Mouse (Mus musculus): ENCODE data around the gene Fam72a. TPM values are rescaled to one million over a fixed set of nuclear protein-coding genes. Genes with fewer than 3 reads are reported as not detected.

Fam72a gene
- polyA plus RNA-seq, 1 experiment from 2014 or later, result 2.7 TPM

DNA sequence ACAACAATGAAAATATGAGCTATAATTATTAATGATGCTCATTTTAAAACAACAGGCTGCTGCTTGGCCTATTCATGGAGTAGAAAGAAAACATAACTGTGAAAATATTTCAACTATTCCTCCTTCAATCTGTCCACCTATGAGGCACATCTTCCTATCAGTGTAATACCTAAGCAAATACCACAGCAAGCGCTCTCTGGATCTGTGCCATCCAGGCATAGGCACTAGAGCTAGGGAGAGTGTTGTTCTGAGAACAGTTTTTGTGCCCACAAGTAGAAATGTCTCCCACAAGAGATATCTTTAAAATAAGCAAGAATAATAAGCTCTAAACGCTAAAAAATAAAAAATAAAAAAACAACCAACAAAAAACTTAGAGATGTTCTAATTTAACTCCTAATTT lies 14.6 kb upstream of the Fam72a start:
- DNase-seq (peak; percentile 13), ATAC-seq (ENCODE audit: insufficient read depth) (no peak)
- H3K27me3 ChIP-seq (ENCODE audit: insufficient read depth, low read length), result no peaks in the 10 kb centered on the region
- WGBS, result 80% methylated on average over 2 of the region's 2 CpGs
- H3K9me3 ChIP-seq (ENCODE audit: low read depth, low read length), result no peaks in the 10 kb centered on the region
- H3K36me3 ChIP-seq (ENCODE audit: insufficient read depth), result no peaks in the 10 kb centered on the region
- no peak overlapping the region for H3K9ac ChIP-seq
- H3K4me3 ChIP-seq (ENCODE audit: low read depth, low read length), result no peak overlapping the region
- H3K27ac ChIP-seq (ENCODE audit: low read depth), result no peak overlapping the region
- TF ChIP-seq CTCF (IDR thresholded peaks at IDR 0.05; ENCODE audit: low read depth), result no peak
- H3K4me2 ChIP-seq, result no peak overlapping the region
- H3K4me1 ChIP-seq (ENCODE audit: insufficient read depth), result no peaks in the 10 kb centered on the region

DNA sequence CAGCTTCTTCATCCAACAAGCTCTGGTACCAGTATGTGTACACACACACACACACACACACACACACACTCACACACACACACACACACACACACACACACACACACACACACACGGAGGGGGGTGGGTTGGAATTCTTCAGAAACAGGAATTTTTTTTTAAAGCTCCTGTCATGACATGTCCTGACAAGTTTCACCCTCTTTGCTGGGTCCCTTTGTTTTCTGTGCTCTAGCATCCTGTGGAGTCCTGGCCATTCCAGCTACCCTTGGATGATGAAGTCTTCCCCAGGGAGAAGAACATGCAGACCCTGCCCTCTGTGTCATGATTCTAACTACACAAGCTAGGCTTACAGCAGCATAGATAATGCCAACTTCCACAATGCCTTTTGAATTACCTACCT lies 13.5 kb upstream of the Fam72a start:
- no peaks in the 10 kb centered on the region for H3K4me1 ChIP-seq (ENCODE audit: insufficient read depth)
- no peak overlapping the region for H3K9ac ChIP-seq
- no peaks in the 10 kb centered on the region for H3K27me3 ChIP-seq (ENCODE audit: insufficient read depth, low read length)
- H3K9me3 ChIP-seq (ENCODE audit: low read depth, low read length), result no peaks in the 10 kb centered on the region
- no peak overlapping the region for H3K27ac ChIP-seq (ENCODE audit: low read depth)
- H3K4me3 ChIP-seq (ENCODE audit: low read depth, low read length), result no peak overlapping the region
- H3K36me3 ChIP-seq (ENCODE audit: insufficient read depth), result no peaks in the 10 kb centered on the region
- no peak for ATAC-seq (ENCODE audit: insufficient read depth)
- 38% methylated on average over 1 of the region's 1 CpGs for WGBS
- no peak for TF ChIP-seq CTCF (IDR thresholded peaks at IDR 0.05; ENCODE audit: low read depth)
- H3K4me2 ChIP-seq, result no peak overlapping the region
- DNase-seq, result no peak

- Histone ChIP-seq H3K27ac (ENCODE audit: low read depth) (no peak overlapping the region), H3K4me2 (no peak overlapping the region), H3K9me3 (ENCODE audit: low read depth, low read length) (no peaks in the 10 kb centered on the region), H3K36me3 (ENCODE audit: insufficient read depth) (no peaks in the 10 kb centered on the region), H3K27me3 (ENCODE audit: insufficient read depth, low read length) (no peaks in the 10 kb centered on the region), H3K9ac (no peak overlapping the region), H3K4me1 (ENCODE audit: insufficient read depth) (no peaks in the 10 kb centered on the region), H3K4me3 (ENCODE audit: low read depth, low read length) (no peak overlapping the region)
- ATAC-seq (ENCODE audit: insufficient read depth), result no peak
- TF ChIP-seq CTCF (IDR thresholded peaks at IDR 0.05; ENCODE audit: low read depth), result no peak
- WGBS, result 83% methylated on average over 3 of the region's 3 CpGs
- no peak for DNase-seq
These were observed 11.1 kb upstream of the Fam72a start for GRCm38 (mm10) chr1:131516588-131516987.

- Histone ChIP-seq H3K4me3 (ENCODE audit: low read depth, low read length) (peak overlapping the region; percentile 80), H3K27ac (ENCODE audit: low read depth) (no peak overlapping the region), H3K9ac (no peak overlapping the region), H3K4me1 (ENCODE audit: insufficient read depth) (peaks cover 18% of the 10 kb centered on the region), H3K36me3 (ENCODE audit: insufficient read depth) (no peaks in the 10 kb centered on the region), H3K9me3 (ENCODE audit: low read depth, low read length) (no peaks in the 10 kb centered on the region), H3K4me2 (peak overlapping the region; percentile 96), H3K27me3 (ENCODE audit: insufficient read depth, low read length) (no peaks in the 10 kb centered on the region)
- TF ChIP-seq CTCF (IDR thresholded peaks at IDR 0.05; ENCODE audit: low read depth), result no peak
- 52% methylated on average over 3 of the region's 3 CpGs for WGBS
- no peak for DNase-seq
- no peak for ATAC-seq (ENCODE audit: insufficient read depth)
These were observed 3.9 kb upstream of the Fam72a start for GRCm38 (mm10) chr1:131523794-131524193.

GRCm38 (mm10) chr1:131525101-131525585 lies 2.6 kb upstream of the Fam72a start:
- Histone ChIP-seq H3K27me3 (ENCODE audit: insufficient read depth, low read length) (no peaks in the 10 kb centered on the region), H3K9ac (peak overlapping the region; percentile 64), H3K9me3 (ENCODE audit: low read depth, low read length) (no peaks in the 10 kb centered on the region), H3K36me3 (ENCODE audit: insufficient read depth) (no peaks in the 10 kb centered on the region), H3K4me3 (ENCODE audit: low read depth, low read length) (peak overlapping the region; percentile 80), H3K4me2 (peak overlapping the region; percentile 96), H3K27ac (ENCODE audit: low read depth) (peak overlapping the region; percentile 96; the same call in 1 of the 2 replicates), H3K4me1 (ENCODE audit: insufficient read depth) (peaks cover 27% of the 10 kb centered on the region)
- no peak for TF ChIP-seq CTCF (IDR thresholded peaks at IDR 0.05; ENCODE audit: low read depth)
- under 1% methylated on average over 26 of the region's 26 CpGs for WGBS
- peak; percentile 59 for DNase-seq
- no peak for ATAC-seq (ENCODE audit: insufficient read depth)

DNA sequence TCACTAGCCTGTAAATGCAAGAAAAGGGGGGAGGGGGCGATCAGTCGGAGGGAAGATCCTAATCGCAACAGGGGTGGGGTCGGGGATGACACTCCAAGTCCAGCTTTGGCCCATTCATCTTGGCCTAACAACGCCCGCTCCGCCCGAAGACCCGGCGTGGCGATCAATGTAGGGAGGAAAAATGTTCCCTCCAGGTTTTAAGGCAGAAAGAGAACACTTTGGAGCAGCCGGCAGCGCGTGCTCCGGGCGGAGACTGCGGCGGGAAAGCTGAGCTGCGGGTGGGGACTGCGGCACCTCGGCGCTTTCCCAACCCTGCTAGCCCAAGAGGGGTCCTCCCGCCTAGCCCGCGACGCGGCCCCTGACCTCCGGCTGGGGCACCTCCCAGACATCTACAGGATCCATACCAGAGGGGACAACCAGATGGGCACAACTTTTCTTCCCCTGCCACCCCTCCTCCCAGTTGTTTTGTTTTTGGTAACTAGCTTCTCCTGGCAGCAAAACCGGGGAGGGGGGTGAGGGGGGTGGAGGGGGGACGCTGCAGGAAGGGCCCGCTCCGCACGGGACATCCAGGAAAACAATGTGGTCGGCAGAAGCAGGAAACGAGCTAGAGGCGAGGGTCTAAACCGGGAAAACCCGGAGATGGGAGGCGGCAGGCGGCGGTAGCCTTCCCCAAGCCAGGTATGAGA lies 2.0 kb upstream of the Fam72a start:
- H3K4me1 ChIP-seq (ENCODE audit: insufficient read depth), result peaks cover 27% of the 10 kb centered on the region

DNA sequence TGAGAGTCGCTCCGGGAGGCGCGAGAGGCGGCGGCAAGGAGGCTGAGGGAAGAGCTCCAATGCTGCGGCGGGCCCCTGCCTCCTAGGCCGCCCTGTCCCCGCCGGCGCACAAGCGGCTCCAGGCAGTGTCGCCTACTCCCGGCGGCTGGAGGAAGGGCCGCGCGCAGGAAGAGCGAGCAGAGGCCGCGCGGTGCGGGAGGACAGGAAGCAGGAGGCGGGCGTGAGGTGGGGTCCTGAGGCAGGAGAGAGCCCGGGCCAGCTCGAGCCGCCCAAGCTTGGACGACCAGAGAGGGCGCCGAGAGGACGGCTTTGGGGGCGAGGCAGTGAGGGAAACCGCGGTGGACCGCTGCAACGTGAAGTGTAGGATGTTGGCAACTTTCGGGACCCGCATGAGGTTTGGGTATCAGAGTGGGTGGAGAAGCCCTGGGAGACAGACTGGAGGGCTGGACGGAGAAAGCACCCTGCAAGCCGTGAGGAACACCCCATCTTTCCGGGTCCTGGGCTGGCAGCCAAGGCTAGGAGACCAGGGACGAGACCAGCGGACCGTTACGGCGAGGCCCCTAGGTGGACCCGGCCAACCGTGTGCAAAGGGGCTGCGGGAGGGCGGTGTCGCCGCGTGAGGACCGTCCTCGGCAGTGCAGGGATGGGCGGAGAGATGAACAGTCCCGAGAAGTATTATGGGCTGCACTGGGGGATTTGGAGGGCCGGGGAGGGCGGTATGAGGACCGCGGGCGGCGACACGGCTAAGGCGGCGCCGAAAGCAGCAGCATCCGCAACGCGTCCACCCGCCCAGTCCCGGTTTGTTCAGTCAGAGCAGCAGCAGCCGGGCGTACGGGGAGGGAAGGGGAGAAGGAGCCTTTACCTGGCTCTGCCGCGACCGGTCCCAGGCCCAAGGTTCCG lies 1.1 kb upstream of the Fam72a start:
- Histone ChIP-seq H3K4me1 (ENCODE audit: insufficient read depth) (peaks cover 27% of the 10 kb centered on the region), H3K27me3 (ENCODE audit: insufficient read depth, low read length) (no peaks in the 10 kb centered on the region), H3K4me2 (peak overlapping the region; percentile 96), H3K9me3 (ENCODE audit: low read depth, low read length) (no peaks in the 10 kb centered on the region), H3K27ac (ENCODE audit: low read depth) (peak overlapping the region; percentile 96), H3K9ac (peak overlapping the region; percentile 64), H3K36me3 (ENCODE audit: insufficient read depth) (no peaks in the 10 kb centered on the region), H3K4me3 (ENCODE audit: low read depth, low read length) (peak overlapping the region; percentile 80)
- WGBS, result under 1% methylated on average over 80 of the region's 81 CpGs
- peak; percentile 51 for ATAC-seq (ENCODE audit: insufficient read depth)
- DNase-seq, result peak; percentile 77
- TF ChIP-seq CTCF (IDR thresholded peaks at IDR 0.05; ENCODE audit: low read depth), result peak; percentile 24; the same call in 1 of the 2 replicates

More for the DNA sequence above, 2.0 kb upstream of the Fam72a start:
- H3K9ac ChIP-seq, result peak overlapping the region; percentile 64
- H3K27ac ChIP-seq (ENCODE audit: low read depth), result peak overlapping the region; percentile 96
- ATAC-seq (ENCODE audit: insufficient read depth), result no peak
- H3K4me3 ChIP-seq (ENCODE audit: low read depth, low read length), result peak overlapping the region; percentile 80
- H3K27me3 ChIP-seq (ENCODE audit: insufficient read depth, low read length), result no peaks in the 10 kb centered on the region
- DNase-seq, result peak; percentile 64
- under 1% methylated on average over 41 of the region's 41 CpGs for WGBS
- TF ChIP-seq CTCF (IDR thresholded peaks at IDR 0.05; ENCODE audit: low read depth), result no peak
- H3K9me3 ChIP-seq (ENCODE audit: low read depth, low read length), result no peaks in the 10 kb centered on the region
- peak overlapping the region; percentile 96 for H3K4me2 ChIP-seq
- no peaks in the 10 kb centered on the region for H3K36me3 ChIP-seq (ENCODE audit: insufficient read depth)
